Mouse (Mus musculus): ENCODE data around the gene Slc7a5.

Gene Slc7a5

DNA sequence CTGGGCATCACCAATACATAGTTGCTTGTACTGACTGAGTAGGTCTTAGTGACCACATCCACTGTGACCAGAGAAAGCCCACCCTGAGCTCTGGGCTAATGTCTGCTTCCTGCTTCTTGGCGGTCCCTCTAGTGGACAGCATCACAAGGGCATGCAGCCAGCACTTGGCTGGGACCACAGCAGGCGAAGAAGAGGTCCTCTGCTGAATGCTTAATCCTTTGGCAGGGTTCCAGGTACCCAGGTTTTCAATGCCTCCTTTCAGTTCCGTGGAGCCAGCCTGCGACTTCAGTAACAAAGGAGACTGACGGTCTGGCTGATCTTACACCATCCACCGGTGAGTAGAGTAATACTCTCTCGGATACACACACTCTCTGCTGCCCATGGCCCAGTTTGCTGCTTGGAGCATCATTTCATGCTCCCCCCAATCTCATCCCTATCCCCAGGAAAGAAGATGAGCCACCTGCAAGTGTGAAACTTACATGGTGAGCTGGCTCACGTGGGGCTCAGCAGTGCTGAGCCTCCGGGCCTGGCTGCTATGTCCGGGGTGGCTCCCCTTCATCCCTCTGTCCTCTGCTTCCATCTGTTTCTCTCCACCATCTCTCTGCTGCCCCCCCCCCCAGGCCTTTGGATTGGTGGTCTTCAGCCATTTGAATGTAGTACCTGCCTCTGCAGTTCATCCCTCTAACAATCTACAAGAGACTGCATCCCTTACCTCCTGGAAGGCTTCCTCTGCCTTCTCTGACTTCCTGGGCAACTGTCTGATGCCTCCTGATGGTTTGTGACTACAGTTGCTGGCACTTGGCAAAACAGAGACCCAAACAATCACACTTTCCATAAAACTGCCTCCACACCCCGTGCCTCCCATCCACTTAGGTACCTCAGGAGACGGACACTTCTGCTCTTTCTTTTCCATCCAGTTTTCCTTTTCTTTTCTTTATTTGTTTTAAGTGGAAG, 28.1 kb upstream of the Slc7a5 start:
- peak; percentile 43 for DNase-seq (ENCODE audit: low spot score)

DNA sequence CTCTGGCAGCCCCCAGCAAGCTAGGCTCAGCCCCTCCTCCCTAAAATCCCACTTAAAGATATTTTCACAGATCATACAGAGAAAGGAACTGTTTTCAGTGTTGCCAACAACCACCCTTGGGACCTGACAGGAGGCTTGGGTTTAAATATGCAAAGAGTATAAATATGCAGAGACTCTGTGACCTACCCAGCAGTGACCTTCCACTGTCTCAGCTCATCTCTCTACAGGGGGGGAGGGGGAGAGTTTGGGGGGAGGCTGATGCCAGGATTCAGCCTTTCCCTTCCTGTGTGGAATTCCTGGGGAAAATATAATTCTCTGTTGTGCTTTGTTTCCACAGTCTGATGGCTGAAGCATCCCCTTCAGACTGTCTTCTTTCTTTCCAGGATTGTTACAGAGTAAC, 27.4 kb upstream of the Slc7a5 start:
- DNase-seq (ENCODE audit: low spot score), result no peak

DNA sequence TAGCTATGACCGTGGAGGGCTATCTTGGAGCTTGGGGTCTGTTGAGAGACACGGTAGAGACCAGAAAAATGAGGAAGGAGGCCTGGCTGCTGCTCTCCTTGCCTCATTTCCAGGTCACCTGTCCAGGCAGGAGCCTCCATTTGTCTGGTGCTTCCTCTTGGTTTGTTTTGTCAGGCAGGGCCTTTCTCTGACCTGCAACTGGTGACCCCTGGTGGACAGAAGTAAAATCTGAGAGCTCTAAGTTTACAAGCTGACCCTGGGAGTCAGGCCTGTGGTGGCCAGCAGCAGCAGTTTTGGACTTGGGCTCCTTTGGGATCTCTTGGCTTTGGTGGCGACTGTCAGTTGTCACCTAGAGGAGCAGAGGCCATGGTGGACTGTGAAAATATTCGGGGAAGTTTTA, 27.0 kb upstream of the Slc7a5 start:
- DNase-seq (ENCODE audit: low spot score), result peak; percentile 50

DNA sequence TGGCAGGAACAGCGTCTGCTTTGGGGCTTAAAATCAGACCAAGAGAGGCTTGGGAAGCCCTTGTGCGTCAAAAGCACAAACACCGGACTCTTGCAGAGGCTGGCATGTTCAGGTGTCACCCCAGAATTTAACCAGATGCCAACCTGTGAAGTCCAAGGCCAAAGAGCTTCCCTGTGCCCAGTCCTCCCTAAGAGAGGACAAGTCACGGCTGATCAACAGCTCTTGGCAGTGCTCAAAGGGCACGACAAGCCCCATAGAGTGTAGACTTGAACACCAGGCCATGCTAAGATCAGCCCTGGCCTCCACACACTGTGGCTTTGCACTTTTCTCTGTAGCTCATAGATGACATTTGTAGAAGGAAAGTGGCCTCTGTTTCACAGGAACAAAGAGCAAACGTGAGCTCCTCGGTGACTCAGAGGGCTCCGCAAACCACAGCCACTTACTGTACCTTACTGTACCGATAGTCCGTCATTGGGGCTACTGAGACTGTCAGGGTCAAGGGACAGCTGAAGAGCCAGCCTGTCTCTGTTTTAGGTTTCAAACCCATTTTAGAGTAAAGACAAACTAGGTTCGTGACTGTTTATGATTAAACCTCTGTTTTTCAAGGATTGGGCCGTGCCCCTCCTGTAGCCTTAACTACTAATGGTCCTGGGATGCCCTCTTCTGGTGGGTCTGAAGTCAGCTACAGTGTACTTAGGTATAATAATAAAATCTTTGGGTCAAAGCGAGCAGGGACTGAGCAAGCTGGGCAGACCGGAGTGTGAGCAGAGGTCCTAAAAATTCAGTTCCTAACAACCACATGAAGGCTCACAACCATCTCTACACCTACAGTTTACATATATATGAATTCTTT, 25.4 kb upstream of the Slc7a5 start:
- no peak for DNase-seq (ENCODE audit: low spot score)

GRCm38 (mm10) chr8:121932026-121932667, 24.7 kb upstream of the Slc7a5 start:
- peak; percentile 52 for DNase-seq (ENCODE audit: low spot score)

DNA sequence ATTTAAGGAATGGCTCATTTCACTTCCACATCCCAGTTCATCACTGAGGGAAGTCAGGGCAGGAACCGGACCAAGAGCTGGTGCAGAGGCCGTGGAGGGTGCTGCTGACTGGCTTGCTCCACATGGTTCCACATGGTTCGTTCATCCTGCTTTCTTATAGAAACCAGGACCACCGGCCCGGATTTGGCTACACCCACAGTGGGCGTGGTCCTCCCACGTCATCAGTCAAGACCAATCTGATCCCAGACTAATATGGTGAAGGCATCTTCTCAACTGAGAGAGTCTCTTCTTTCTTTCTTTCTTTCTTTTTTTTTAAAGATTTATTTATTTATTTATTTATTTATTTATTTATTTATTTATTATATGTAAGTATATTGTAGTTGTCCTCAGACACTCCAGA, 24.1 kb upstream of the Slc7a5 start:
- no peak for DNase-seq (ENCODE audit: low spot score)

GRCm38 (mm10) chr8:121930047-121930446, 22.6 kb upstream of the Slc7a5 start:
- DNase-seq (ENCODE audit: low spot score), result no peak

- DNase-seq (ENCODE audit: low spot score), result peak; percentile 70
These were observed 19.8 kb upstream of the Slc7a5 start for GRCm38 (mm10) chr8:121927316-121927715.

DNA sequence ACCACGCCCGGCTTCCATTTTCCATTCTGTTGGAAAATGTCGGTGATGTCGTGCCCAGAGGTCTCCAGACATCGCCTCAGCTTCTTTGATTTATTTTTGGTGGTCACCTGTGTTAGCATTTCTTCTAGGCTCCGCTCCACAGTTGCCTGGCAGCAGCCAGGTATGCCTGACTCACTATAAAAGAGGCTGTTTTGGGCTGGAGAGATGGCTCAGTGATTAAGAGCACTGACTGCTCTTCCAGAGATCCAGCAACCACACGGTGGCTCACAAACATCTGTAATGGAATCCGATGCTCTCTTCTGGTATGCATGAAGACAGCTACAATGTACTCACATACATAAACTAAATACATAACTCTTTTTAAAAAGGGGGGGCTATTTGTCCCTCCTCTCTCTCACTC, 18.8 kb upstream of the Slc7a5 start:
- DNase-seq (ENCODE audit: low spot score), result no peak

GRCm38 (mm10) chr8:121925624-121926023, 18.1 kb upstream of the Slc7a5 start:
- DNase-seq (ENCODE audit: low spot score), result peak; percentile 79

GRCm38 (mm10) chr8:121924681-121925080, 17.2 kb upstream of the Slc7a5 start:
- DNase-seq (ENCODE audit: low spot score), result no peak

DNA sequence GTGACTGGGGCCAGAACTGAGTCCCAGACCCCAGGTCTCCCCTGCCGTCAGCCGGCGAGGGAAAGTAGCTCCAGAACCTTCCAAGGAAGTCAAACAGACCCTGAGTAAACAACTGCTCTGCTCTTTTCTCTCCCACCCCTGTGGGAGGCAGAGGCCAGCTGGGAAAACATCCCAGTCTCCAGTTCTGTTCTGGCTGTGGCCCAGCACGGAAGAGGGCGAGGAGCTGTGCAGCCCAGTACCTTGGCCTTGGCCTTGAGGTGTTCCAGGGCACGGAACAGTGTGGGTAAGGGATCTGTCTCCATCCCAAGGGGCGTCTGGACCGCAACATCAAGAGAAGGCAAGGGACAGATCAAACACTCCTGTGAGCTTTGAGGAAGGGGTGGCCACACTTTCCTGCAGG, 14.6 kb upstream of the Slc7a5 start:
- DNase-seq (ENCODE audit: low spot score), result peak; percentile 51

DNA sequence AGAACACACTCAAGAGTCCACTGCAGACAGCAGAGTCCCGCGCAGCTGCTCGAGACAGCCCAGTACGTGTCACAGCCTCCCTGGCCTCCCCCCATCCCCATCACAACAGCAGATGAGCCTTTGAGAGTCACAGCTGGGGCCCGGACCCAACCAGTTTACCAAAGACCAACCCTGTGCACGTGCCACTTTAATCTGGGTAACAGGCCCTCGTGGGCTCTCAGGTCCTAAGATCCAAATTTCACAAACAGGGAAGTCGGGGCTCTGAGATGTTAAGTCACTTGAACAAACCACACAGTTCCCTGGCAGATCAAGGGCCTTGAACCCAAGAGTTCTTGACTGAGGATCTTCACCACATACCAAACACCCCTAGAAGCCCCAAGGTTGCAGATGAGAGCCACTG, 14.1 kb upstream of the Slc7a5 start:
- no peak for DNase-seq (ENCODE audit: low spot score)

DNA sequence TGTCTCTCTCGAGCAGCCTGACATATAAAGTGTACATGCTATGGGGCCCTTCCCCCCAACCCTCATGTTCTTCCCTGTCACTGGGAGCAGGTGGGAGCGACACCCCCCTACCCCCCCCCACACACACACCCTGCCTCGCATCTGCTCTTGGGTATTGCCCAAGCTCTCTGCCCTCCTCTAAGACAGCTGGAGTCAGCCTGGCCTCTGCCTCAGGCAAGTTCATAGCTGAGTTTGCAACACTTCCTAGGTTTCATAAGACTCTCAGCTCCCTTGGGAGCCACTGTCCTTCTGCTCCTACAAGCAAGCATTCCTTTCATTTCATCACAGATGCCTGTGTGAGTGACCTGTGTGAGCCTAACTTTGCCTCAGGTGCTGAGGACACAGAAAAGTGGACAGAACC, 12.2 kb upstream of the Slc7a5 start:
- DNase-seq (ENCODE audit: low spot score), result no peak

DNA sequence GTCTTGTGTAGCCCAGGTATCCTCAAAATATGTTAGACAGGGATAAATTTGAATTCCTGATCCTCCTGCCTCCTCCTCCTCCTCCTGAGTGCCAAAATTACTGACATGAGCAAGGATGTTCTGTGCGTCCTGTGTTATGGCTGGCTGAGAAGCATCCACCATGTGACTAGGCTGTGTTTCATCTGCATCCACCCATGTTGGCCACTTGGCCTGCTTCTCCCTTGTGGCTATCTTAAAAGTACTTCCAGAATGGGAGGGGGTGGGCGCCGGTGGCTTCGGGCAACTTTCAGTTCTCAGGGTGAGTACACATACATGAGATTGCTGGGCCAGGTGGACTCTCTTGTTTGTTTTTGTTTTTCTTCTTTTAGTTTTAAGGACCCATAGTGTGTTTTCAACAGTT, 11.7 kb upstream of the Slc7a5 start:
- DNase-seq (ENCODE audit: low spot score), result no peak

DNA sequence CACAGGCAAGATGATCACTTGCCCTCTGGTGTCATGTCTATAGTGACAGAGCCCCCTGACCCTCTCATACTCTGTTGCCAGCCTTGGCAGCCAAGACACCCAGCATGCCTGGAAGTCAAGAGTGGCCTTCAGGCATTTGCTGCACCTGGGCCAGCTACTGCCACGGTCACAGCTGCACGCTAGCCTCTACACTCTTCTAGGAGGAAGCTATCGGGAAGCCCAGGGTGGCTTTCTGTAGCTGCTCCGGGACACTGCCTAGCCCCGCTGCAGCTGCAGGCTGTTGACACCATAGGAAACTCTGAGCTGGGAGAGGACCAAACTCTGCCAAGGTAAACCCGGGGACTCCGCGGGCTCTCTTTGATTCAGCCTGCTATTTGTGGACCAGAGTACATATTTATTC, 5.9 kb upstream of the Slc7a5 start:
- no peak for DNase-seq (ENCODE audit: low spot score)

DNA sequence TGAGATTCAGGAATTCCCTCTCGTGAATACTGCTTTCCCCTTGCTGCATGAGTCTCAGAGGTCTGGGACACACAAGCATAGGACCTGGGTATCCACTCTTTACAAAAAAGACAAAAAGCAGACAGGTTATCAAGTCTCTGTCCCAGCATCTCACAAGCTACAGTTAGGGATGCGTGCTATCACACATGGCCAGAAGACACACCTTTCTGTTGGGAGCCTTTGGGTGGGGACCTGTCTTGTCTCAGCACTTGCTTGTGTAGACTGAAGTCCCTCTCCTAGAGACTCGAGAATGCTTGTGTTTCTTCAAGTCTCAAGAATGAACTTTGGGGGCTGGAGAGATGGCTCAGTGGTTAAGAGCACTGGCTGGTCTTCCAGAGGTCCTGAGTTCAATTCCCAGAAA, 5.3 kb upstream of the Slc7a5 start:
- DNase-seq (ENCODE audit: low spot score), result no peak

GRCm38 (mm10) chr8:121911987-121912386, 4.5 kb upstream of the Slc7a5 start:
- no peak for DNase-seq (ENCODE audit: low spot score)

GRCm38 (mm10) chr8:121911400-121911799, 3.9 kb upstream of the Slc7a5 start:
- DNase-seq (ENCODE audit: low spot score), result no peak

DNA sequence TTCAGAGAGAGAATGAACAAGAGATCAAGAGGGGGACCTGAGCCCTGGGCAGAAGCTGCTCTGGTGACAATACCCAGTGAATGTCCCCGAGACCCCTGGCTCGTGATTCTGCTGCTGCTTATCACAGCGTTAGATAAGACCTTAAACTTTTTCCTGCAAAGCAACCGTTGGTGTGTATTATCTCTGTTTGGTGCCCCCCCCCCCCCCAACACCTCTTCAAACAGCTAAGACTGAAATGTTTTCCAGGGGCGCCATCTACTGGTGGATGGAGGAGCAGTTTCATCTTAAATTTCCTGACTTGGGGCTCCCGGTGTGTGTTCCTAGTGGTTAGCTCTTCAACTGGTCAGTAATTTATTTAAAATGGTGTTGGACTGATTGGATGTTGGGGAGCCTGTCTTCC, 2.2 kb upstream of the Slc7a5 start:
- DNase-seq (ENCODE audit: low spot score), result peak; percentile 73

DNA sequence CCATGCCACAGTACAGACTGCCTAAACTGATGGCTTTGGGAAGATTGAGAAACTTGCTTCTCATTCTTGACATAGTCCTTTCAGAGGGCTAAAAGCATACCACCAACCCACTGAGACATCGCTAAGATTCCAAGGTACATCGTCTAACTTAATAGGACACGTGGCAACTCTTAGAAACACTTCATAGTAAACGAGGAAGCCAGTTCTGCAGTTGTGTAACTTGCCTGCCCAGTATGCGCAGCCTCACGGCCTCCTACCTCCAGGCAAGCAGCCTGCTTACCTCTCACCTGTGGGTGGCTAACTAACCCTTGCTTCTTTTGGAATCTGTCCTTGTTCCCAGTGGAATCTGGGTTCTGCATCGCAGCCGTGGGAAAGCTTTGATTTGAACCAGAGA, 1.7 kb upstream of the Slc7a5 start:
- DNase-seq (ENCODE audit: low spot score), result no peak

- DNase-seq (ENCODE audit: low spot score), result no peak
These were observed 1.1 kb upstream of the Slc7a5 start for GRCm38 (mm10) chr8:121908378-121909147.

All from urinary bladder, postnatal 14 days (tissue).